Mouse (Mus musculus): ENCODE data around the gene Vps25. TPM values are rescaled to one million over a fixed set of nuclear protein-coding genes. Genes with fewer than 3 reads are reported as not detected.

The Vps25 gene
- polyA plus RNA-seq (2015; fragmentation: Nextera tagmentation; extraction: Ambion mirVana): 97.9 and 113 TPM in 2 replicates

DNA sequence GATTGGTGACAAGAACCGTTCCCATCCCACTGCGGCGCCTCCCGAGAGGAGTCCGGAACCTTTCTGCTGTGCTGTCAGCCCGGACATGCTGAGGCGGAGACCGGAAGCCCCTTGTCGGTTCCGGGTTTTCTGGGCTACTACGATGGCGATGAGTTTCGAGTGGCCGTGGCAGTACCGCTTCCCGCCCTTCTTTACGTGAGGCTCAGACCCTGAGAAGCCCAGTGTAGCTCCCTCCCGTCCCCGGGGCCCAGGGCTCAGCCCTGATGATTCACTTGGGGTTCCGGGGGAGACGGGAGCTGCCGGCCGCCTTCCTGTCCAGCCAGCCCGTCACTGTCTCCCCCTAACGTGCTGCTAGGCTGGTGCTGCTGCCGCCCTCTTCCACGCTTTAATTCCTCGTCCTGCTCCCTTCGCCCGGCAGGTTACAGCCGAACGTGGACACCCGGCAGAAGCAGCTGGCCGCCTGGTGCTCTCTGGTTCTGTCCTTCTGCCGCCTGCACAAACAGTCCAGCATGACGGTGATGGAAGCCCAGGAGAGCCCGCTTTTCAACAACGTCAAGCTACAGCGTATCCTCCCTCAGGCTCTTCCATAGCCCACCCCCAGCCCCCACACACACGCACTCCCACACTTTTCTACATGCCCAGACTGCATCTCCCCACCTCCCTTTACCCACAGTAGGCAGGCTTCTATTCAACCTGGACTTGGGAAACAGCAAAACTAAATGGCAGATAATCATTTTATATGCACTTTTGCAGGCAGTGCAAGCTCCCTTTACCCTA, at the start of gene Vps25:
Vps25 (plus strand) TSS at position 95 of the 777 bp plus-strand sequence.

DNA sequence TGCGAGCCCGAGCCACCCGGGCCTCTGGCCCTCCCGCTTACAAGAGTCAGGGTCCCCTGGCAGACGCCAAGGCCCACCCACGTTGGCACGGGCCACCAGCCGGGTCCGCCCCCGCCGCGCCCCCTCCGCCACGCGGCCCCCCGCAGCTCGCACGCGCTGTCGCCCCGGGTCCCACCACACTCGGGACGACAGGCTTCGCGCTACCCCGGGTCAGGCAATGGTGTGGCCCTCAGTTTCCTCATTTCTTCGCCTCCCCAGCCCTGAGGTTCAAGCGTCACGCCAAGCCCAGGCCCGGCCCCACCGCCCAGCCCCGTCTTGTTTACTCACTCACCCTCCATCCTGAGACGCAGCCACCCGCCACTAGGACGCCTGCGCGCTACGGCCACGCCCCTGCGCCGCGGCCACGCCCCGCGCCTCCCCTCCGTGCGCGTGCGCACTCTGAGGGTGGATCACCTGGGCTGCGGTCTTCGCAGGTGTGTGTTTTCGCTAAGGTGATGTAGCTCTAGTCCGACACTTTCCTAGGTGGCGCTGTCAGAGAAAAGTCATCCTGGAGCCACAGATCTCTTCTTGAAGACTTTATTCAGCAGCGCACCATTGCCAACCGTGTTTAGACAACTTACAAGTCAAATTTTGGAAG, 27.3 kb upstream of the Vps25 start, which contains the start of gene Ezh1:
Ezh1 (minus strand) TSS at position 399 of the 637 bp plus-strand sequence.

DNA sequence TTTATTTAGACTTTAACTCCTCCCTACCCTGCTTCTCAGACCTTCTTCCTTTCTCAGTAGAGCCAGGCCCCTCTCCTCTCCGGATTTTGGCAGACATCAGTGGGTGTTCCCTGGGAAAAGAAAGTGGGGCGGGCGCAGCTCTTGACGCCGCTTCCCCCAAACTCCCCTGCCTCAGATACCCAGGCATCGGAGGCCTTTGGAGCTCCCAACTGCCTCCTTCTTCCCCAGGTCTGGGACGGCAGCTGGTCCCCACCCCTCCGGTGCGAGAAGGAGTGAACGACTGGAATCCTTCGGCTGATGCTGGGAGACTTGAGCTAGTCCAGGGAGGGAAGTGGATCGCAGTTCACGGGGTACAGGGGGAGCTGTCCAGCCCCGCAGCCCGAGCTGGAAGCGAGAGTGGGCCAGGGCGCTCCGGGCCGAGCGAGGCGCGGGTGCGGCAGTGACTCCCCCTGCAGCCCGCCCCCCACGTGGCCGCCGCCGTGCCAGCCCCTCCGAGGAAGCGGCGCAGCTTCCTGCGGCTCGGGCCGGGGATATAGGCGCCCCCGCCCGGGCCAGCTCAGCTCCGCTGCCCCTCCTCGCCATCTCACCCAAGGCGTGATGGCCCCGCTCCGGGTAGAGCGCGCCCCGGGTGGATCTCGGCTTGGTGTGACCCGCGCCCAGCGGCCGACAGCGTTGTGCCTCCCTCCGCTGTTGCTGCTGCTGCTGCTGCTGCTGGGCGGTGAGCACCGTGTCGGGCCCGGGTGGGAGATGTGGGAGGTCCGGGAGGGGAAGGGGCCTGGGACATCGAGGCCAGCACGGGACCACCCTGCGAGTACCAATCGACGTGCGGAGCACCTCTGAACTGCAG, 7.4 kb upstream of the Vps25 start, which contains the start of gene Ramp2:
Ramp2 (plus strand) TSS at position 174 of the 847 bp plus-strand sequence.

DNA sequence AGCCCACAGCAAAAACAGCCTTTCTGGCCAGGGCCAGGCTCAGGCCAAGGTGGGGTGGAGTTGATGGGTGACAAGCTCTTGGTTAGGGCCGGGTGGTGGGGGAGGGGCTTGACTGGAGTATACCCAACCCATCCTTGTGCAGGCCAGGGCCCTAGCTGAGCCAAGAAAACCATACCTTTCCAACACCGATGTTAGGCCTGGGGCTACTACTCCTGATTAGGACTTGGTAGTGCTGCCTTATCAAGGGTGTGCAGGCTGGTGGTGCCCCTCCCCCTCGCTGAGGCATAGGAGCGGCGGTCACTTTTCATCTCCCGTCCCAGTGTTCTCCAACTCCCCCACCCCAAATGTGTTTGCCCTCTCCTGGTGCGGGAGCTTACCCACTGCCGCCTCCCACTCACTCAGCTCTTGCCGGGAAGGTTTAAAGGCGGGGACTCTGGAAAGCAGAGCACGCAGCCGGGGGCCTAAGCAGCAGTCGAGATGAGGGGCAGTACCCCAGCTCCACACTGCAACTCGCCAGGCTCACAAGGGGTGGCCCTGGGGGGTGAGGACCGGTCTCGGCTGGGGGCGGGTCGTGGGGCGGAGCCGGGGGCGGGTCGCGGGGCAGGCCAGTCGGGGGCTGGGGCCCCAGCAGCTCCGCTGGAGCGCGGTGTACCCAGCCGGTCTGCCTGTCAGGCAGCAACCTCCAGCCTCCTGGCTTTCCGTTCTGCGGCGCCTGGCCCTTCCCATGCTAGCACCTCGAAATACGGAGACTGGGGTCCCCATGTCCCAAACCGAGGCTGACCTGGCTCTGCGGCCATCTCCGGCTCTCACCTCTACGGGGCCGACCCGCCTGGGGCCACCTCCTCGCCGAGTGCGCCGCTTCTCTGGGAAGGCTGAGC, 6.7 kb downstream of the Vps25 start, which contains the start of gene Wnk4:
Wnk4 (plus strand) TSS at position 620 of the 878 bp plus-strand sequence.

DNA sequence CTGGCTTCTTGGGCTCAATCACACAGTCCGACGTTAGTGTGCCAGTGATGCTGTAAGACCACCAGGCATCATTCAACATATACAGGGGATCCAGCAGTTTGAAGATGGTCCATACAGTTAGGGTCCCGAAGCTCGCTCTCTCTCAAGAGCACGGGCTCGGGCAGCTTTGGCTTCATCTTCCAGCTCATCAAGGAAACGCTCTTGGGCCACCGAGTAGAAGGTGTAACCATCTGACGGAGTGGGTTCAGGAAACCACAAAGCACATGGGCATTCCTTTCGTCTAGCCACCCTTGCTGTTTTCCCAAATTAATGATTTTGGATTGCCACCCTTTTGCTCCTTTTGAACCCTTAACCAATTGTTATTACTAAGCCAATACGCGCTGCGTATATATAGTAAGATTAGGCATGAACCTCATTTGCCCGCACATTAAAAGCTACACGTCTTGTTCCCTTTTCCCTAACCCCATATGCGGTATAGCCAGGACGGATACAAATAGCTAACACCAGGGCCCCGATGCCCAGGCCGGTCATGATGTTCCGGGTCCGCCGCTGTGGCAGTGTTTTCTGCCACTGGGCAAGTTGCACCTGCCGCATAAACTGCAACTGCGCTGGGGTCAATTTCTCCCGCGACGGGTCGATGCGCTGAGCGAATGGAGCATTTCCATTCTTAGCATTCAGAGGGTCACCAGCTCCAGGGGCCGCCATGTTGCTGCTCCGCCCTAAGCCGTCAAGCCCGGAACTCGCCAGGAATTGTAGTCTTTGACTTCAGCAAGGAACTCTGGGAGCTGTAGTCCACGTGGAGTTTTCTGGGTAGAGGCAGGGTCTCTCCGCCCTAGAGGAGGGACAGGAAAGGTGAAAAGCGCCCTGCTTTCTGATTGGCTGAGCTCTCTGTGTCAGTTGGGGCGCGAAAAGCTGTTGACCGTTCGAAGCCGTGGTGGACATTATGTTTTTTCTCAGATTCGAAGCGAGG, 25.0 kb downstream of the Vps25 start, which contains the start of the genes Cntd1 and Coa3:
Cntd1 (plus strand) TSS at position 790 of the 970 bp plus-strand sequence.
Coa3 (minus strand) TSS at position 892 of the 970 bp plus-strand sequence.

DNA sequence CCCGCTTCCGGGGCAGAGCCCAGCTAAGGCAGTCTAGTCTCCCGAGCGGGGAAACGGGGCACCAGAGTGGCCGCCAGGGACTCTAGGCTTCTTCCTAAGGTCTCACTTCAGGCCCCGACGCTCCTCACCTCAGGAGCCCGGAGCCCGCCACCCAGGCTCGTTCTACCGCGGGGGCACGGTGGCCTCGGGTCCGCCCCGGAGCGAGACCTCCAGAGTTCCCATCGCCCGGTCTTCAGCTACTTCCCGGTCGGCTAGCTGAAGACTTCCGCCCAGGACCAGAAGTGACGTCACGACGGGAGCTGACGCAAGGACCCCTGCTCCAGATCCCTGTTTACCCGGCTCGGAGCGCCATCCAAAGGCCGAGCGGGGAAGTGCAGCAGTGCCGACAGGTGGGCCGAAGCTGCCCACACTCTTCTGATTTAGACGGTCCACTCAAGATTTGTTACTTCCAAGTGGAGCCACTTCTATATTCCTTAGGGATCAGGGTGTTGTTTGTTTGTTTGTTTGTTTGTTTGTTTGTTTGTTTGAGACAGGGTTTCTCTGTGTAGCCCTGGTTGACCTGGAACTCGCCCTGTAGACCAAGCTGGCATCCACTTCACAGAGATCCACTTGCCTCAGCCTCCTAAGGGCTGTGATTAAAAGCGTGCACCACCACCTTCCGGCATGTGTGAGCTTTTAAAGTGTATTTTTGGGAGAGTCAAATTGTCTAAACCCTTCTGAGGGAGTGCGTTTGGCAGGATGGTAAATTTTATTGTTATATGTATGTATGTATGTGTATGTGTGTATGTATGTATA, 48.7 kb downstream of the Vps25 start, which contains the start of gene Becn1:
Becn1 (minus strand) TSS at position 283 of the 795 bp plus-strand sequence.

Other genes starting within 250 kb of the Vps25 start
- gene Atp6v0a1, start 244.3 kb upstream of the Vps25 start, polyA plus RNA-seq (2015; fragmentation: Nextera tagmentation; extraction: Ambion mirVana): 48.6 and 61.9 TPM in 2 replicates
- gene Naglu, start 183.7 kb upstream of the Vps25 start, polyA plus RNA-seq (2015; fragmentation: Nextera tagmentation; extraction: Ambion mirVana): 29.9 and 57.1 TPM in 2 replicates
- 0.36 and 0.65 TPM in 2 replicates for gene Hsd17b1, start 175.3 kb upstream of the Vps25 start, polyA plus RNA-seq (2015; fragmentation: Nextera tagmentation; extraction: Ambion mirVana)
- 40.7 and 70.1 TPM in 2 replicates for gene Coasy, start 171.1 kb upstream of the Vps25 start, polyA plus RNA-seq (2015; fragmentation: Nextera tagmentation; extraction: Ambion mirVana)
- gene Mlx, start 166.4 kb upstream of the Vps25 start, polyA plus RNA-seq (2015; fragmentation: Nextera tagmentation; extraction: Ambion mirVana): 33.9 and 46.5 TPM in 2 replicates
- gene Psmc3ip, start 158.3 kb upstream of the Vps25 start, polyA plus RNA-seq (2015; fragmentation: Nextera tagmentation; extraction: Ambion mirVana): 13.6 and 15.3 TPM in 2 replicates
- 17.6 and 20.9 TPM in 2 replicates for gene Retreg3, start 133.8 kb upstream of the Vps25 start, polyA plus RNA-seq (2015; fragmentation: Nextera tagmentation; extraction: Ambion mirVana)
- 34.1 and 45.0 TPM in 2 replicates for gene Tubg1, start 133.8 kb upstream of the Vps25 start, polyA plus RNA-seq (2015; fragmentation: Nextera tagmentation; extraction: Ambion mirVana)
- gene Tubg2, start 97.8 kb upstream of the Vps25 start, polyA plus RNA-seq (2015; fragmentation: Nextera tagmentation; extraction: Ambion mirVana): 5.6 and 9.6 TPM in 2 replicates
- 0.88 and 1.1 TPM in 2 replicates for gene Cntnap1, start 83.2 kb upstream of the Vps25 start, polyA plus RNA-seq (2015; fragmentation: Nextera tagmentation; extraction: Ambion mirVana)
- gene Plekhh3, start 82.4 kb upstream of the Vps25 start, polyA plus RNA-seq (2015; fragmentation: Nextera tagmentation; extraction: Ambion mirVana): 14.7 and 16.6 TPM in 2 replicates
- 0.06 and 0.28 TPM in 2 replicates for gene Ccr10, start 78.3 kb upstream of the Vps25 start, polyA plus RNA-seq (2015; fragmentation: Nextera tagmentation; extraction: Ambion mirVana)
- 8.6 and 14.0 TPM in 2 replicates for gene Ezh1, start 27.2 kb upstream of the Vps25 start, polyA plus RNA-seq (2015; fragmentation: Nextera tagmentation; extraction: Ambion mirVana)
- 60.0 and 102 TPM in 2 replicates for gene Ramp2, start 7.7 kb upstream of the Vps25 start, polyA plus RNA-seq (2015; fragmentation: Nextera tagmentation; extraction: Ambion mirVana)
- gene Wnk4, start 6.9 kb downstream of the Vps25 start, polyA plus RNA-seq (2015; fragmentation: Nextera tagmentation; extraction: Ambion mirVana): 4.3 and 4.5 TPM in 2 replicates
- gene Cntd1, start 25.3 kb downstream of the Vps25 start, polyA plus RNA-seq (2015; fragmentation: Nextera tagmentation; extraction: Ambion mirVana): 0.70 and 0.72 TPM in 2 replicates
- 156 and 178 TPM in 2 replicates for gene Coa3, start 25.4 kb downstream of the Vps25 start, polyA plus RNA-seq (2015; fragmentation: Nextera tagmentation; extraction: Ambion mirVana)
- gene Becn1, start 48.6 kb downstream of the Vps25 start, polyA plus RNA-seq (2015; fragmentation: Nextera tagmentation; extraction: Ambion mirVana): 99.1 and 118 TPM in 2 replicates
- 55.7 and 85.9 TPM in 2 replicates for gene Psme3, start 62.5 kb downstream of the Vps25 start, polyA plus RNA-seq (2015; fragmentation: Nextera tagmentation; extraction: Ambion mirVana)
- 0.43 and 0.57 TPM in 2 replicates for gene Aoc2, start 71.4 kb downstream of the Vps25 start, polyA plus RNA-seq (2015; fragmentation: Nextera tagmentation; extraction: Ambion mirVana)
- gene Aoc3, start 76.9 kb downstream of the Vps25 start, polyA plus RNA-seq (2015; fragmentation: Nextera tagmentation; extraction: Ambion mirVana): 1.7 and 2.3 TPM in 2 replicates
- gene G6pc, start 113.9 kb downstream of the Vps25 start, polyA plus RNA-seq (2015; fragmentation: Nextera tagmentation; extraction: Ambion mirVana): 4.1 and 7.5 TPM in 2 replicates
- 29.9 and 39.5 TPM in 2 replicates for gene Aarsd1, start 163.9 kb downstream of the Vps25 start, polyA plus RNA-seq (2015; fragmentation: Nextera tagmentation; extraction: Ambion mirVana)
- 3.0 and 3.6 TPM in 2 replicates for gene Gm27029, start 171.1 kb downstream of the Vps25 start, polyA plus RNA-seq (2015; fragmentation: Nextera tagmentation; extraction: Ambion mirVana)
- gene Rundc1, start 171.4 kb downstream of the Vps25 start, polyA plus RNA-seq (2015; fragmentation: Nextera tagmentation; extraction: Ambion mirVana): 13.2 and 19.8 TPM in 2 replicates
- gene Ptges3l, start 171.6 kb downstream of the Vps25 start, polyA plus RNA-seq (2015; fragmentation: Nextera tagmentation; extraction: Ambion mirVana): 5.9 and 11.6 TPM in 2 replicates
- 327 and 341 TPM in 2 replicates for gene Rpl27, start 188.6 kb downstream of the Vps25 start, polyA plus RNA-seq (2015; fragmentation: Nextera tagmentation; extraction: Ambion mirVana)
- 57.4 and 61.2 TPM in 2 replicates for gene Ifi35, start 194.7 kb downstream of the Vps25 start, polyA plus RNA-seq (2015; fragmentation: Nextera tagmentation; extraction: Ambion mirVana)
- gene Rnd2, start 211.3 kb downstream of the Vps25 start, polyA plus RNA-seq (2015; fragmentation: Nextera tagmentation; extraction: Ambion mirVana): 10.7 and 14.9 TPM in 2 replicates
- 59.9 and 78.0 TPM in 2 replicates for gene Vat1, start 212.5 kb downstream of the Vps25 start, polyA plus RNA-seq (2015; fragmentation: Nextera tagmentation; extraction: Ambion mirVana)